Mouse (Mus musculus) kidney, postnatal 10 days (tissue): Measurements from ENCODE around the gene Ssbp3.

Experiments
- DNase-seq: peaks from one replicate; pipeline ENCODE4 v3.0.0; 2021; ENCODE audit warnings: mixed read lengths

The Ssbp3 gene

DNA sequence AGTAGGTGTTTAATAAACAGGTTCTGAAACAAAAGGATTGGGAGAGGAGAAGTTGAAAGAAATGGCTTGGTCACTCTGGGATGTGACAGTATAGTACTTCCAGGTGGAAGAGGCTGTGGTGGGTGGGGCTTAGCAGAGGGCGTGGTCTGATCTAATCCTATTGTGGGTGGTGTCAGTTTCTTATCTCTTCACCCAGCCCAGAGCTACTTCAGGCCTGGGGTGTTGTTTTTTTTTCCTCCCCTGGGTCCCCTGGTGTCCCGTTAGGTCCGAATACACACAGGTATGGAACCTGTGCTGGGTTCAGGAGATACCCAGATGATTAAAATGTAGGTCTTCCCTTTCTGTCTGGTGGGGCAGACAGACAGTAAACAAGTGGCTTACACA, 2.1 kb upstream of the Ssbp3 start:
- DNase-seq, result peak; percentile 83

DNA sequence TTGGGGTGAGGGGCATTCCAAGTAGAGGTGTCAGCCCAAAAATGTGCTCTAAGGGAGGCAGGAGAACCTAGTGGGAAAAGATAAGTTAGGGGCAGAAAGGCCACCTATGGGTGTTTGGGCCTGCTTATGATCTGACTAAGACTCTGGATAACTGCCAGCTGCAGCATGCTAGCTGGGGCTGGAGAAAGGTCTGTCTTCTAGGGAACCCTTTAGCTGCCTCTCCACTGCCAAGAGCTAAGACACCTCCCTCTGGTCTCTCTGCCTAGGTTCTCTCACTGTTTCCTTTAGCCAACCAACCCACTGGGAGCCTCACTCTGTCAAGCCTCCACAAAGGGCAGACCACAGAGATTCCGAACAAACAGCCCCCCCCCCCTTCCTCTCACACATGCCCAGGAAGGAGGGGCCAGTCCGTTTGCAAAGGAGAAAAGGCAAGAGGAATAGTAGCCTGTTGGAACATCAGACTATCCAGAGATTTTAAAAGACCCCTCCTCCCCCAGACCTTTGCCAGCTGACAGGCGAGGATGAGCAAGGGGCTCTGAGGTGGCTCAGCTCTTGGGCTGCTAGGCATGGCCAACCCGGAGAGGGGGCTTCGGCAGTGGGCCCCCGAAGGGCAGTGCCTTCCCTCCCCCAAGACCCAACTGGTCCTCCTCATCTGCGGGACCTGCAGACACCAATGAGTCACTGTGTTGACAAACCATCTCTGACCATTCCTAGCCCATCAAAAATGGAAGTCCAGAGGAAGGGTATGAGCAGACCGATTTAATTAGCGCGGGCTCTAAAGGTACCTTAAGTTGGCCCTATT, 1.4 kb upstream of the Ssbp3 start:
- DNase-seq, result peak; percentile 78

DNA sequence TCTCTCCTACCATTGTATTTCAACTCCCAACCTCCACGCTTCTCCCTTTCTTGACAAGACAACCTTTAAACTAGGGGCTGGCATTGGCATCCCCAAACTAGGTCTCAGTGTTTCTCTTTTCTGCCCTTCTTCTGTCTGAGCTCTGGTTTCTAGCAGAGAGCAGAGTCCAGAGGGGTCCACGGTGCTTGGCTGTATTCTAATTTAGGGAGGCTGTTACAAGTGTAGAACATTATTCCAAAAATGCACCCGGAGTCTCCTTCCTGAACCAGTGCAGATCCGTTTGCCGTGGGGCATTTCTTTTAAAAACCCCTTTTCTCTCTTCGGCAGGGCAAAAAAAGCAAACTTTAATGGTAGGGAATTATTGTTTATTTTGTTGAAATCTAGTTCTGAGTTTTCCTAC, 704 bp upstream of the Ssbp3 start:
- peak; percentile 38 for DNase-seq

DNA sequence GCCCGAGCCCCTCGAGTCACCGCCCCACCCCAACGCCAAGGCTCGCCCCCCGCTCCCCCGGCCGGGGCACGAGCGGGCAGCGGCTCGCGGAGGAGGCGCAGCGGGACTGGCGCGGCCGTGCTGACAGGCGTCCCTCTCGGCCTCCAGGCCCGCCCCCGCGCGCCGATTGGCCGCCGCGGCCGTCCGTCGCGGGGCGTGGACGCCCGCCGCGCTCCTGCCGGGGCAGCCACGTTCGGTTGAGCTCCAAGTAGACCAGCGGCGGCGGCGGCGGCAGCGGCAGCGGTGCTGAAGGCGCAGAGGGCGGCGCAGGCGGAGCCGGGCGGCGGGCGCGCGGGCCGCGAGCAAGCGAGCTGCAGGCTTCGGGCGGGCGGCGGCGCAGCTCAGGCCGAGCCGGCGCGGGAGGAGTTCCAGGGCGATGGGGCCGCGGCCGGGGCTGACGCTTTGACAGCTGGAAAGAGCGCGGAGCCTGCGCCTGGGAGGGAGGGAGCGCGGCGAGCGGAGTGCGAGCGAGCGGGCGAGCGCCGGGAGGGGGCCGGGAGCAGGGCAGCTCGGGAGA, 823 bp downstream of the Ssbp3 start:
- peak; percentile 96 for DNase-seq

DNA sequence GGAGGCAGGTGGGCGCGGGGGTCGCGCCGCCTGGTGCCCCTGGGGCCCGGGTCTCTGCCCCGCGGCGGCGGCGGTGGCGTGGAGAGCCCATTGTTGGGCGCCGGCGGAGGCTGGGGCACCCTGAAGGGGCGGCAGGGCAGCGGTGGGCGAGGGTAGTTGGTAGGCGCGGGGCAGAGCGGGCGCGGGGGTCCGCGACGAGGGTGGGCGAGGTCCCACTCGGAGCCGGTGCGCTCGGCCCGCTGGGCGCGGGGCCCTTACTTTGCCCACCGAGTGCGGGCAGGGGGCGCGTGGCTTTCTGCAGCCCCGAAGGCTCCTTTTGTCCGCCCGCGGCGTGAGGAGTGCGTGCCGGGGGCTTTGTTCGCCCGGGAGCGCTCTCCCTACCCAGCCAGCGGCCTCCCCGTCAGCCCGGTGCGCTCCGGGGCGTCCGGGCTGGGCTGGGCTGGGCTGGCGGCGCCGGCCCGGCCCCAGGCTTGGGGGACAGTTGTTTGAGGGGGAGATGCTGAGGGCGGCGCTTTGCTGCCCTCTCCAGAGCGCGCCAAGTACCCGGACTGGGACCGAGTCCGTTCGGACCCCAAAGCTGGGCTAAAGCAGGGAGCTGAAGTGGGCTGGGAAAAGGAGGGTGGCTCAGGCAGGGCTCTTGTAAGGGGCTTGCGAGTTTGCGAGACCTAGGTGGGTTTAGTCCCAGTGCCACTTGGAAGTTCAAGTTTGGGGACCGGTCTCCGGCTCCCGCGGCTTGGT, 1.6 kb downstream of the Ssbp3 start:
- peak; percentile 60 for DNase-seq

DNA sequence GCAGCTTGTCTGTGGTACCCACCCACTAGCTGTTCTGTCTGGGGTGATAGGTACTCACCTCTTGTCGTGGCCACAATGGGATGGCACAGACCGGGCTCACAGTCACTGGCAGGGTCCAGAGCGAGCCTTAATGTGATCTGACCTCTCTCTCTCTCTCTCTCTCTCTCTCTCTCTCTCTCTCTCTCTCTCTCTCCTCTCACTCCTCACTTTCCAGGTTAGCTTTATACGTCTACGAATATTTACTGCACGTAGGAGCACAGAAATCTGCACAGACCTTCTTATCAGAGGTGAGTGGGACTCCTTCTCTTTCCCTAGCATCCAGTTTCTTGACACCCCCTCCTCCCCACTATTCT, 2.2 kb downstream of the Ssbp3 start:
- no peak for DNase-seq

DNA sequence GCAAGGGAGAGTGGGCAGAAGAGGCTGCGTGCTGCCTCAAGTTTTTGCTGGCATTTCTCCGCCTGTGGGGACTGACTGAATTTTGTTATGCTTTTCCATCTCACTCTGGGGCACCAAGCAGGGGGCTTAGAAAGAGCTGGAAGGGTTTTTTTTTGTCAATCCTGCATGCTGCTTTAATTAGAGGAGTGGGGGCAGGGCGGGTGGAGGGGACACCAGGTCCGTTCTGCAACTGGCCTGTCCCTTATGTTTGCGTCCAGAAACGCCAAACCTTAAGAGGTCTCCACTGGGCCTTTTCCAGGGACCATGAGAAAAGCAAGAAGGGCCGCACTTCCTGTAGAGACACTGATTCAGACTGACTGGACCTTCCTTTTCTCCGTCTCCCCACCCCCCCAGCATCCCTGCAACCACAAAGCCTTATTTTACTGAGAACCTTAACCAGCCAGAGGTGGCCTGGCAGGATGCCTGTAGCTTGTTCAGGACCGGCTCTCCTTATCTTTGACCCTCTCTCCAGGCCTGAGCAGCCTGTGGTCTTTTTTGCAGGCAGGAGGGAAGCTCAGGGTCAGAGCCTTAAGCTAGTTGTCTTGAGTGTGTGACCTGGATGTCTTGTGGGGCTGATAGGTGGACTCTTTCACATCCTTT, 3.0 kb downstream of the Ssbp3 start:
- peak; percentile 43 for DNase-seq

DNA sequence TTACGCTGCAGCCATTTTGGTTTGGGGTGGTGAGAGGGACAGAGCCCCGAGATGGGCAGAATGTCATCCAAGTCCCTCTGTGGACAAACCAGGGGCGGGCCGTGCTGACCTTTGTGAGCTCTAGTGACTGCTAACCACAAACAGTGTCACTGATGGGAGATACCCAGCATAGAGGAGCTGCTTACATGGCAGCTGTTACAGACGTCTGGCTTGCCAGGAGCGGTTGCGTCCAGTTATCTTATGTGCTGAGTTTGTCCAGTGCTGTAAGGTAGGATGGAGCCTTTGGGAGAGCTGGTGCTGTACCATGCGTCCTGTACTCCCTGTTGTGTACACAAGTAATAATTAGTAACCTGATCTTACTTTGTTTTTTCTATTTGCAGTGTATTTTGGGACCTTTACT, 4.8 kb downstream of the Ssbp3 start:
- no peak for DNase-seq

DNA sequence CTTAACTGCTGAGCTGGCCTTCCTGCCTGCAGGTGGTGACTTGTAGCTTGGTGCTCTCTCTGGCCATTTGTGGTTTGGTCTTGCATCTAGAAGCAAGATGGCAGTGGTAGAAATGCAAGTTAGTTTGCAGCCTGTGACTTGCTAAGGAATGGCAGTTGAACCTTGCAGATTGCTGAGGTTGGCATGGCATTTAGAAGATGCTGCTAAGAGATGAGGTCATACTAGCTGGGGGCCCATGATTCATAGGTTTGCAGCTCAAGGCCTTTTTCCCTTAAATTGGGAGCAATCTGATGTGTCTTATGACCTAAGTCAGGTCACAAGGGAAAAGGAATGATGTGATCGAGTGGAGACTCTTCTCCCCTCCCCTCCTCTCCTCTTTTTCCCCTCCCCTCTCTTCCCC, 7.8 kb downstream of the Ssbp3 start:
- no peak for DNase-seq

DNA sequence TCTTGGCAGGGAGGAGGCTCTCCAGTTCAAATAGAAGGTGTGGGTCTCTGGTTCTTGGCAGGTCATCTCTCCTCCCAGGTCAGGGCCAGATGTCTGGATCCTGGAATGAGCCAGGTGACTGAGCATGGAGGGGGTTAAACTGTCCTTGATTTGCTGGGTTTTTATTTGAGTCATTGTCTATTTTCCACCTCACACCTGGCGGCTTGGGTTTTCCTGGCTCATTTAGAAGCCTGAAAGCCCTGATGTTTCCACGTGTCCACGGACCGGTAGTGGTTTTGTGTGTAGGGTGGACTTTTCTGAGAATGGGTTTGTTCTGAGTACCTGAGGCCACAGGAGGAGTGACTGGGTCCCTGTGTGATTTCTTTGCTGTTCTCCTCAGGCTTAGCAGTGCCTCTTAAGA, 9.6 kb downstream of the Ssbp3 start:
- no peak for DNase-seq

DNA sequence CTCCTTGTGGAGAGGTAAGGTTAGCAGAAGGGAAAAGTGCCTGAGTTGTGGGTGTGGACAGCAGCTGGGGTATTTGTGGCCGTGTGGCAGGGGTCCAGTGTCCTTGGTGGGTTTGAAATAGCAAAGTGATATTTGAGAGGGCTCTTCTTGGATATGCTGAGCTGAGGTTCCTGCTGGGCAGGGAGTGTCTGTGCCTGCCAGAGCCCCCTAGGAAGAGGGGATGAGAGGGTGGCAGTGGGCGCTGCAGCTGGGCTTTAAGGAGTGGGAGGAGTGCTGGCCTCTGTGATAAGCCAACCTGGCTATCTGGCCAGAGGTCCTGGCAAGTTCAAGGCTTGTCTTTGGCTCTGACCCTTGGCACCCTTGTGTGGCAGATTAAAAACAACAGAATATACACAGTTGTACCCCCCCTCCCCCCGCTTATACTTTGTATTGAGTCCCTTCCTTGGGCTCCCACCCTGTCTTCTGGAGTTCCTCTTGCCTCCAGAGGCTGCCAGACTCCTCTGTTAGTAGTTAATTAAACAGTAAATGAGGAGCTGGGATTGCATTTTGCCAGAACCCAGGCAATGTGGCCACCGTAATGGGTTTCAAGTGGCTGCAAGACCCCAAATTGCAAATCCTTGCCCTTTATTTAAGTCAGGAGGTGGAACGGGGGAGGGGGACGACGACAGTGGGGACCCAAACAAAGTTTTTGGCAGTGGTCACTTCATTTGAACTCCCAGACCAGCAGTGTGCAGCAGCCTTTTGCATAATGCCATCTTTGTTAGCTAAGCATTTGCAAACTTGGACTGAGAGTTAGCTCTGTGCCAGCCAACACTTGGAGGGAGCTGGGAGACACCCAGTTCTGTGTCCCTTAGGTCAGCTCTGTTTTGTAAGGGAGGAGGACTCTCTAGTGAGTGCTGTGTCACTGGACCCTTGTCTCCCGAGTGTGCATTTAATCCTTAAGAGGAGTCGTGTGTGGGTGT, 11.2 kb downstream of the Ssbp3 start:
- no peak for DNase-seq

DNA sequence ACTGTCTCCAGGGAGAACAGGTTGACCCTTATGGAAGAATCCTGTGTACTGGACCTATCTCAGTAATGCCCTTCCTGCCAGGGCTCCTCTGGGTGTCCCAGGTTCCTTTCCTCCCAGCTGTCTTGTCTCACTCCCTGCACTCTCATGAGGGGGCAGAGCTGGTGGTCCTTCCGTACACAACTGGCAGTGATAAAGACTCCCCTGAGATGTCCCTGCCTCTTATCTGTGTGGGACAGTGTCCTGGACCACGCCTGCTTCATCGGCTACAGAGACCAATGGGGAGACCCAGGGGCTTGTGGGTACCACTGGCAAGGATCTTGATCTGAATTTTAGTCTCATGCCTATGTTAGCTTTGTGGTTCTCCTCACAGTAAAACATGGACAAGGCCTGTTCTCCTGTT, 12.4 kb downstream of the Ssbp3 start:
- no peak for DNase-seq

DNA sequence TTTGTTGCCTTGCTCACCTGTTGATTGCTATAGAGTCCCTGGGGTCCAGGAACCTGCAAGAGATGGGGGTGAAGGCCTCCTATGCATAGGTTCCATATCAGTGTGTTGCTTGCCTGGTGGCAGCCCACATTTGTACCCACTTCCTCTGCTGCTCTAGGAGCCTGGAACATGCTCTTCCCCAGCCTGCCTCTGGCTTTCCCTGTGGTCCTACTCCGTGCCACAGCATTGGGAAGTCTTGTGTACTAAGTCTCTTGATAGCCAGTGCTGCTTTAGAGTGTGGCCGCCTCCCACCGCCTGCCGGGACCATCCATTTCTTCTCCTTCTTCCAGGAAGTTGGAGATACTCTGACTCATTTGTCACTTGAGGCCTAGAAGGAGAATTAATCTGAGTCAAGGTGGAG, 13.7 kb downstream of the Ssbp3 start:
- DNase-seq, result no peak

DNA sequence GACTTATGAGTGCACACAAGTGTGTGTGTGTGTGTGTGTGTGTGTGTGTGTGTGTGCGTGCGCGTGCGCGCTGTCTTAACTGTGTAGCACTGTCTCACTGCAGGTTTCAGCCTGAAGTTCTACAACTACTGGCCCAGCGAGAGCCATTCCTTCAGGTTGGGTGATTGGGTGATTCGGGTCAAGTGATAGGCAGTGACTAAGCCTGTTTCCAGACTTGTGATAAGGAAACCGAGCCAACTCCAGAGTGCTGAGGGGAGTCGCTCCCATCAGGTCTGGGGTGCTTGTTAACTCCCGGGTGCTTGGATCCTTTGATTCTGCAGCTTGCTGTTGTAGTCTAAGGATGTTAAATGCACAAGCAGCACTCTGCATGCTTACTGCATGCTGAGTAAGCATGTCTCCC, 14.4 kb downstream of the Ssbp3 start:
- no peak for DNase-seq

DNA sequence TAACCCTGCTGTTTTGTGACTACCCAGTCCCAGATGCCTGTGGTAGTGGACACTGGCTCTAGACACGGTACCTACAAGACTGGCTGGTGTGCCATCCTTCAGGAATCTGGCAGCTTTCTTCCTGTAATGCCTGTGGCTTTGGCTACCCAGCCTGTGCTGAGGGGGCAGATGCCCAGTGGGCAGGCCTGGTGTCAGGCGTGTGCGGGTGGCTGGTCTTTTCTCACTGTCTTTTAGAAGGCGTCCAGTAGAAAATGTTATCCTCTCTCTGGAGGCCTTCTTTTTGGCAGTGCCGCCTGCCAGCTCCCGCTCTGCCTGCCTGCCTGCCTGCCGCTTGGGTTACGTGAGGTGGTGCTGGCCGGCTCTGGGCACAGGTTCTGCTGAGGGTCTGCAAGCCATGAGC, 15.9 kb downstream of the Ssbp3 start:
- DNase-seq, result no peak

DNA sequence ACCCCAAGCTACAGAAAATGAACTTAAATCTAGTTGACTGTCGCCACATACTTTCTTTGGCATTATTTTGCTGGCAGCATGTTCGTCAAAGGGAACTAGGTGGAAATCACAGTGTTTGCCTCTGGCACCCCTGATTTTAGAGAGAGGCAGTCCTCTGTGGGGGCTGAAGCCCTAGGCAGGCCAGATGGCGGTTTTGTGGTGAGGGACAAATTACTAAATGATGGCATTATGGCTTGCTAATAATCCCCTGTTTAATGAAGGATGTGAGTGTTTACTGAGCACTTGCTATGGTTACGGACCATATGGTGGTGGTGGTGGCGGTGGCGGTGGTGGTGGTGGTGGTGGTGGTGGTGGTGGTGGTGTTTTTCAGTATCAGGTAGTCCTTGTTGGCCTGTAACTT, 16.5 kb downstream of the Ssbp3 start:
- no peak for DNase-seq

DNA sequence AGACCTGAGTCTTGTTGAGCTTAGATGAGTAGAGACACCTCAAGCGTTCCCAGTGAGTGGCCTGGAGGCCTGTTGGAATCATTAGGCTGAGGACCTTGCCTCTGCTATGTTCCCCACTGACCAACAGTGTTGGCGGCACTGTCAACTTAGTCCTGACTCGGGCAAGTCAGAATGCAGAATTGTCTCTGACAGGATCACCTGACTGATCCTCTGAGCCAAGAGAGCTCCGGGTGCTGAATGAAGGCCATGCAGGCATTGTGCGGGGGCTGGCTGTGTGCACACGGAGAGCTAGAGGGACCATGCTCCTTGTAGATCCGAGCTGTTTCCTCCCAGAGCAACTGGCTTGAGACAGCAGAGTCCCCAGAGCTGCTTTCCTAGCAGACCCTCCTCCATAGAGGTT, 18.5 kb downstream of the Ssbp3 start:
- DNase-seq, result no peak

DNA sequence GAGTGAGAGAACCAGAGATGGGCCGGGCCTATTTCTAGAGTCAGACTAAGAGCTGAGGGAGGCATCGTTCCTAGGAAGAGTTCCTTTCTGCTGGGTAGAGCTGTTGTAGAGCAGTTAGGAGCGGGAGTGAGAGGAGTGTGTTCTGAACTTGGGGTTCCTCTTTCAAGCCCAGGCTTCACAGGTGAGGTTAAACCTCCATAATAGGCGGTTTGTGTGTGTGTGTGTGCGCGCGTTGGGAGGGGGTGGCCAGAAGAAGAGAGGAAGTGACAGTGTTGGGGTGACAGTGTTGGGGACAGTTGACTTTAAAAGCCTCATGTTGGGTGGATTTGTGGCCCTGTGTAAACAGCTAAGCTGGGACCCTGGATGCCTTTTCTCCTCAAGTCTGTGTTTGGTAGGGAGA, 22.1 kb downstream of the Ssbp3 start:
- DNase-seq, result no peak

DNA sequence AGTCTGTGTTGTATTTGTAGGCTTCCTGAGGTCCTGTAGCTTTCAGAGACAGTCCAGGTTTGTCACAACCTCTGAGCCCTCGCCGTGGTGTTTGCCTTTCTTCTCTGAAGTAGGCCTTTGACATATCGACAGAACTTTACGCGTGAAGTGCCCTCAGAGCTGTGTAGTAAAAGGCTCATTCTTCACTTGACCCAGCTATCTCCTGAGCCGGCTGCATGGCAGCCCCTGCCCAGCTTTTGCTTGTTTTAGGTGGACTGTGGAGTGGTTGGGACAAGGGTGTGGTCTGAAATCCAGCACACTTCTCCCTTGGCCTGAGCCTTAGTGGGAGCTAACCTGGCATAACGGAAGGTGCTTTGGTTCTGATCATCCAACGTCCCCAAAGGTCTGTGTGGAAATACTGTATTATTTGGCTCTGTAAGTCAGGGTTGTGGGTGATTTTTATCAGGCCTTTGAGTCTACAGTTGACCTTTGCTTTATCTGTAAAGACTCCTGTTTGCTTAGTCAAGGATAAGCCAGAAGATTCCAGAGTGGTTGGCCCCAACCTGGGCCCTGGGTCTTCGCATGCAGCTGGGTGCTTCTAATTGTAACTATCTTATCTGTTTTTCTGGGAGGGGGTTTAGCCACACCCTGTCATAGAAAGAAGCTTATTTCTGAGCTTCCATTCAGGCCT, 23.4 kb downstream of the Ssbp3 start:
- DNase-seq, result no peak

DNA sequence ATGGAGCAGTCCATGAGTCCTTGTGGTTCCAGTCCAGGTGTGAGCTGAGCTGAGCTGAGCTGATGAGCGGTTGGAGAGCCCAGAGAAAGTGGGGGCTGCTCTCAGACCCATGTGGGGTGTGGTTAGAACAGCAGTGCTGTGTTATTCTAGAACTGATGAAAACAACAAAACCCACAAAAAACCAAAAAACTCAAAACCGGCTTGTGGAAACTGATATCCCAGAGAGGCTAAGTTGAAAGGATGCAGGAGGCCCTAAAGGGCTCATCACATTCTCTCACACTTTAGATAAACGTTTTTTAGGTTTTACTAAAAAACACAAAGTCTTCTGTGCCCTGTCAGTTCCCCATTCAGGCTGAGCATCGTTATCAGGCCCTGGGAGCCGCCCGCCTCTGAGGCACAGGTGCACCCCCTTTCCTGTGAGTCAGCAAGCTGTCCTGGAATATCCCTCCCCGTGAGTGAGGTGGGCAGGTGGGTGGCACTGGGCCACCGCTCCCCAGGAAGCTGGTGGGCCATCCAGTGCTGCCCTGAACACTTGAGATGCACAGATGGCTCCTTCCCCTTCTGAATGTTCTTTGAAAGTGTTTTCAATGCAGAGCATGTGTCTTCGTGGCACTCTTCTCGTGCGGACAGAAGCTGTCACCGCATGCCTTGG, 24.6 kb downstream of the Ssbp3 start:
- no peak for DNase-seq

DNA sequence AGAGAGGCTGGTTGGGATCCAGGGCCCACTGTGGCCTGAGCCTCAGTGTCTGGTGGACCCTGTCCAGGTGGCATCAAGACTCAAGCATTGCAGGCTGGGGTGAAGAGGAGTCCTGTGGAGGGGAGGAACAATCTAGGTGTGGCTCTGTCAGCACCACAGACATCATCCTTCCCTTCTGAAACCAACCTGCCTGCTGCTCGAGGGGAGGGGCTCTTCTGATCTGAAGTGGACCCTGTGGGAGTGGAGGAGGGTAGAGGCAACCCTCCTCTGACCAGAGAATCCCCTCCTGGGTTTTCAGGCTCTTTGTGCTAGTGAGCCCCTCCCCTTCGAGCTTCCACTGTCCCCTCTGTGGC, 25.1 kb downstream of the Ssbp3 start:
- DNase-seq, result no peak

DNA sequence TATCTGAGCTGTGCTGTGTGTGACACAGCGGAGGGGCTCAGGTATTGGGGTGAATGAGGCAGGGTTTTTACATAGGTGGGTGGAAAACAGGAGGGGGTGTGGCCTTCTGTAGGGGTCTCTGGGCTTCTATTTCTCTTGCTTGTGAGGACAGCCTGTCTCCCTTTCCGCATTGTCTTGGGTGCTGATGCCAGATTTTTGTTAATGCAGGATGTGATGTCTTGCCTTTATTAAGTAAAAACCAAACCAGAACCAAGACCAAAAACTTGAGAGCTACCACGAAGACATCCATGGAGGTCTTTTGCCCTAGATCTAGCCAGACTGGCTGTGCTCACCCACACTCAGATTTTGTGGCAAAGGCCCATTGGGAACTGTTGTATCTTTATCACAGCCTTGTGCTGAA, 25.5 kb downstream of the Ssbp3 start:
- no peak for DNase-seq
